Mouse (Mus musculus): Measurements from ENCODE around the gene Rap1gap.

DNA sequence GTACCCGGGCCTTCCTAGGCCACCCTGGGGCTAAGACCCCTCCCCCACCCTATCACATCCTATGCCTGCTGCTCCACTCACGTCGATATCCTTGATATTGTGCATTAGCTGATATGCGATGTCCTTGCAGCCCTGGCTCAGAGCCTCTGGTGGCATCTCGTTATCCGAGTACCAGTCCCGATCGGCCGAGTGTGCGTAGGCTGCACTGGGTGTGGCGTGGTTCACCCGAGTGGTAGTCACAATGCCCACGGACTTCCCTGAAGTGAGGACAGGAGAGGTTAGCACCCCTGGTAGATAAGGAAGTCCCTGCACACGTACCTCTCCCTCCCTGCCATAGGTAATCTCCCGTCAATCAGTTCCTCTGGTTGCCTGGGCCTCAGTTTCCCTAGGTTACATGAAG, 87.9 kb downstream of the Rap1gap start:
- TF ChIP-seq POLR2A (IDR thresholded peaks at IDR 0.05; ENCODE audit: borderline replicate concordance, extremely low read depth, insufficient read depth, insufficient read length, poor library complexity, severe bottlenecking) = no peak
- no peak for TF ChIP-seq CTCF (IDR thresholded peaks at IDR 0.05; ENCODE audit: borderline replicate concordance, extremely low read depth, insufficient read depth, insufficient read length)
